Comparison of ENCODE assay signal across 8 mouse cellular contexts in genomic region chr16:35592274-35593065, GRCm38 (mm10). TPM values are rescaled to one million over a fixed set of nuclear protein-coding genes. Genes with fewer than 3 reads are reported as not detected.
DNase-seq lines count a peak whose midpoint lies in the region; ATAC-seq lines count a peak whose summit lies in the region.

No protein-coding gene starts in this region.

- H3K4me2 ChIP-seq in intestine, embryonic 15.5 days (replicated peaks): no peak overlapping the region
- H3K4me2 ChIP-seq in midbrain, embryonic 16.5 days (ENCODE audit: low read length): no peak overlapping the region

- H3K4me3 ChIP-seq in intestine, embryonic 15.5 days (replicated peaks): no peak overlapping the region
- no peak overlapping the region for H3K4me3 ChIP-seq in midbrain, embryonic 16.5 days (ENCODE audit: low read depth, low read length)

- no peak overlapping the region for H3K9ac ChIP-seq in intestine, embryonic 15.5 days
- H3K9ac ChIP-seq in midbrain, embryonic 16.5 days (ENCODE audit: low read depth, low read length): no peak overlapping the region

- peaks cover 27% of the 10 kb centered on the region for H3K4me1 ChIP-seq in intestine, embryonic 15.5 days (replicated peaks)
- peaks cover 51% of the 10 kb centered on the region for H3K4me1 ChIP-seq in midbrain, embryonic 16.5 days (ENCODE audit: control insufficient read depth, insufficient read depth, low read length)

- 21% methylated on average over 5 of the region's 5 CpGs for WGBS in intestine, embryonic 15.5 days
- WGBS in midbrain, embryonic 16.5 days: 8% methylated on average over 5 of the region's 5 CpGs

- no peaks in the 10 kb centered on the region for H3K27me3 ChIP-seq in intestine, embryonic 15.5 days (replicated peaks)
- no peaks in the 10 kb centered on the region for H3K27me3 ChIP-seq in midbrain, embryonic 16.5 days (ENCODE audit: control insufficient read depth, insufficient read depth, low read depth, low read length)

- H3K27ac ChIP-seq in intestine, embryonic 15.5 days: peak overlapping the region; percentile 75
- H3K27ac ChIP-seq in midbrain, embryonic 16.5 days (ENCODE audit: low read length): peak overlapping the region; percentile 66

- H3K36me3 ChIP-seq in intestine, embryonic 15.5 days: no peaks in the 10 kb centered on the region
- H3K36me3 ChIP-seq in midbrain, embryonic 16.5 days (ENCODE audit: control insufficient read depth, insufficient read depth, low read length): no peaks in the 10 kb centered on the region

- peak; percentile 37; the same call in 1 of the 2 replicates for ATAC-seq in intestine, embryonic 15.5 days
- ATAC-seq in midbrain, embryonic 16.5 days: peak; percentile 16; the same call in 1 of the 2 replicates
- ATAC-seq in frontal cortex, adult (ENCODE audit: low TSS enrichment): no peak

- H3K9me3 ChIP-seq in intestine, embryonic 15.5 days: peaks cover 3% of the 10 kb centered on the region; the same call in 1 of the 2 replicates
- no peaks in the 10 kb centered on the region for H3K9me3 ChIP-seq in midbrain, embryonic 16.5 days (replicated peaks; ENCODE audit: control insufficient read depth, low read length, poor library complexity, severe bottlenecking)

- DNase-seq in cerebellum, adult 18-20 months: peak; percentile 19 to 32
- DNase-seq in cerebellum, adult 11-12 months: no peak
- peak; percentile 67 for DNase-seq in right cerebral cortex, postnatal 4 days
- DNase-seq in right cerebral cortex, postnatal 25 days: no peak
- no peak for DNase-seq in left cerebral cortex, adult 11 months (ENCODE audit: low spot score)

RNA-seq across cellular contexts. Expression of gene Sema5b, which starts 51.5 kb away (rescaled TPM):
- 5.8 and 7.7 TPM in 2 replicates for polyA plus RNA-seq in intestine, embryonic 15.5 days (2015; fragmentation: Nextera tagmentation; extraction: Ambion mirVana)
- 17.5 and 18.0 TPM in 2 replicates for polyA plus RNA-seq in midbrain, embryonic 16.5 days (2015; fragmentation: Nextera tagmentation; extraction: Ambion mirVana)

Comparison
In these comparisons a context has a peak if more than half of its experiments do, and no peak if none do; other contexts are left out.
1. DNase-seq: peak in cerebellum, adult 18-20 months (2 of 2) and right cerebral cortex, postnatal 4 days (single experiment); none in cerebellum, adult 11-12 months (single experiment), right cerebral cortex, postnatal 25 days (single experiment) and left cerebral cortex, adult 11 months (single experiment).